ENCODE assay signal across 8 mouse cellular contexts in genomic region chr10:33904530-33905481, GRCm38 (mm10). TPM values are rescaled to one million over a fixed set of nuclear protein-coding genes. Genes with fewer than 3 reads are reported as not detected.
A peak's percentile ranks its signal among the peaks of the same experiment; 100 is the strongest.
DNase-seq lines count a peak whose midpoint lies in the region; ATAC-seq lines count a peak whose summit lies in the region.

Gene Rsph4a (plus strand): TSS chr10:33905111.

- peak; percentile 12 for DNase-seq in adipocyte (ENCODE audit: low spot score)
- DNase-seq in layer of hippocampus, postnatal 10 days (ENCODE audit: low spot score in 2 of 2): peak; percentile 64 to 69
- peak; percentile 64 for DNase-seq in right cerebral cortex, adult 18-20 months
- no peak for DNase-seq in gastrocnemius, postnatal 25 days

- peak within 1 kb of the TSS; percentile 61 for H3K4me2 ChIP-seq in forebrain, embryonic 12.5 days
- peak within 1 kb of the TSS; percentile 87 for H3K4me2 ChIP-seq in hindbrain, embryonic 15.5 days
- H3K4me2 ChIP-seq in lung, embryonic 15.5 days: peak within 1 kb of the TSS; percentile 50

- 0 out of 2 replicates have a peak, but pooled peaks cover 7% of the 10 kb centered on the region for H3K4me1 ChIP-seq in forebrain, embryonic 12.5 days
- H3K4me1 ChIP-seq in hindbrain, embryonic 15.5 days (replicated peaks): peaks cover 6% of the 10 kb centered on the region
- no peaks in the 10 kb centered on the region for H3K4me1 ChIP-seq in lung, embryonic 15.5 days

- no peak within 1 kb of the TSS for H3K9ac ChIP-seq in forebrain, embryonic 12.5 days
- H3K9ac ChIP-seq in hindbrain, embryonic 15.5 days: peak within 1 kb of the TSS; percentile 33; the same call in 1 of the 2 replicates
- H3K9ac ChIP-seq in lung, embryonic 15.5 days: no peak within 1 kb of the TSS

- H3K27me3 ChIP-seq in forebrain, embryonic 12.5 days: no peaks in the 10 kb centered on the region
- H3K27me3 ChIP-seq in hindbrain, embryonic 15.5 days: no peaks in the 10 kb centered on the region
- H3K27me3 ChIP-seq in lung, embryonic 15.5 days: no peaks in the 10 kb centered on the region

- H3K27ac ChIP-seq in forebrain, embryonic 12.5 days: no peak within 1 kb of the TSS
- H3K27ac ChIP-seq in hindbrain, embryonic 15.5 days (replicated peaks): no peak within 1 kb of the TSS
- H3K27ac ChIP-seq in lung, embryonic 15.5 days: no peak within 1 kb of the TSS

- peak; percentile 56 for ATAC-seq in CD4-positive, CD25-positive, alpha-beta regulatory T cell, adult 4 months
- ATAC-seq in forebrain, embryonic 12.5 days (ENCODE audit: low FRiP score): peak; percentile 99
- ATAC-seq in hindbrain, embryonic 15.5 days (ENCODE audit: low FRiP score, low read depth): peak; percentile 100
- peak; percentile 57; the same call in 1 of the 2 replicates for ATAC-seq in lung, embryonic 15.5 days (ENCODE audit: borderline replicate concordance, extremely low read depth, low FRiP score, low TSS enrichment)

- no peaks in the 10 kb centered on the region for H3K9me3 ChIP-seq in forebrain, embryonic 12.5 days
- H3K9me3 ChIP-seq in hindbrain, embryonic 15.5 days: no peaks in the 10 kb centered on the region
- no peaks in the 10 kb centered on the region for H3K9me3 ChIP-seq in lung, embryonic 15.5 days

- 5% methylated on average over 17 of the region's 17 CpGs for WGBS in forebrain, embryonic 12.5 days
- WGBS in hindbrain, embryonic 15.5 days: 7% methylated on average over 17 of the region's 17 CpGs
- WGBS in lung, embryonic 15.5 days: 4% methylated on average over 17 of the region's 17 CpGs

- H3K4me3 ChIP-seq in forebrain, embryonic 12.5 days (replicated peaks): peak within 1 kb of the TSS; percentile 38
- peak within 1 kb of the TSS; percentile 49 for H3K4me3 ChIP-seq in hindbrain, embryonic 15.5 days
- H3K4me3 ChIP-seq in lung, embryonic 15.5 days: peak within 1 kb of the TSS; percentile 35

- no peaks in the 10 kb centered on the region for H3K36me3 ChIP-seq in forebrain, embryonic 12.5 days (replicated peaks)
- no peaks in the 10 kb centered on the region for H3K36me3 ChIP-seq in hindbrain, embryonic 15.5 days
- no peaks in the 10 kb centered on the region for H3K36me3 ChIP-seq in lung, embryonic 15.5 days

RNA-seq across cellular contexts. Expression of gene Rsph4a, which starts in this region (rescaled TPM):
- under 1 TPM in 1 of 2 experiments, not detected in 1; 0.16 TPM for polyA plus RNA-seq in CD4-positive, CD25-positive, alpha-beta regulatory T cell, adult 4 months (2017; shearing (Covaris generic))
- polyA plus RNA-seq in forebrain, embryonic 12.5 days (2016; fragmentation: Nextera tagmentation; extraction: Ambion mirVana): 0.41 and 0.54 TPM in 2 replicates
- polyA plus RNA-seq in hindbrain, embryonic 15.5 days (2015; fragmentation: Nextera tagmentation; extraction: Ambion mirVana): 0.79 and 1.9 TPM in 2 replicates
- 1 to 10 TPM; 6.2 to 7.1 TPM for total RNA-seq in layer of hippocampus, postnatal 10 days (2021)
- 0.67 and 0.81 TPM in 2 replicates for polyA plus RNA-seq in lung, embryonic 15.5 days (2015; fragmentation: Nextera tagmentation; extraction: Ambion mirVana)
- total RNA-seq in gastrocnemius, postnatal 25 days (2021): not detected

Comparison
In these comparisons a context has a peak if more than half of its experiments do, and no peak if none do; other contexts are left out.
1. RNA of gene Rsph4a (total RNA-seq): 6.2 to 7.1 TPM in layer of hippocampus, postnatal 10 days; not detected in gastrocnemius, postnatal 25 days; every median in the first group is over 4 times any median in the second.
2. Peak in ATAC-seq in CD4-positive, CD25-positive, alpha-beta regulatory T cell, adult 4 months; RNA of the gene not detected or under 1 TPM.
3. Peak in ATAC-seq, H3K4me3 ChIP-seq and H3K4me2 ChIP-seq in forebrain, embryonic 12.5 days; RNA of the gene not detected or under 1 TPM.
4. Peak in ATAC-seq, H3K4me3 ChIP-seq and H3K4me2 ChIP-seq in lung, embryonic 15.5 days; RNA of the gene not detected or under 1 TPM.
5. Peak in every context shown above with its lines, with median percentiles within 50 percentile points of each other: ATAC-seq, H3K4me2 ChIP-seq and H3K4me3 ChIP-seq.